Mouse (Mus musculus): ENCODE measurements at regions not wholly inside any gene's neighbourhood (a gene's known extent, or its start where the extent isn't known, plus 50 kb on each side); places are given as distances from the start of the nearest gene placed in this dataset.

GRCm38 (mm10) chr12:106379151-106379594 lies 369.1 kb downstream of the Vrk1 start:
- DNase-seq (ENCODE audit: extremely low spot score in 1 of 2, low spot score in 1 of 2) = no peak

GRCm38 (mm10) chr12:106379779-106380178 lies 369.8 kb downstream of the Vrk1 start:
- DNase-seq (ENCODE audit: extremely low spot score in 1 of 2, low spot score in 1 of 2) = no peak

GRCm38 (mm10) chr12:106381821-106382220 lies 371.8 kb downstream of the Vrk1 start:
- DNase-seq (ENCODE audit: extremely low spot score in 1 of 2, low spot score in 1 of 2) = no peak

- no peak for DNase-seq (ENCODE audit: extremely low spot score in 1 of 2, low spot score in 1 of 2)
Observed at GRCm38 (mm10) chr12:106389214-106389613, 379.2 kb downstream of the Vrk1 start.

GRCm38 (mm10) chr12:106392316-106392715 lies 382.3 kb downstream of the Vrk1 start:
- DNase-seq (ENCODE audit: extremely low spot score in 1 of 2, low spot score in 1 of 2) = no peak

GRCm38 (mm10) chr12:106399085-106399484 lies 389.1 kb downstream of the Vrk1 start:
- no peak for DNase-seq (ENCODE audit: extremely low spot score in 1 of 2, low spot score in 1 of 2)

- peak in 1 of 2 experiments; percentile 23 for DNase-seq (ENCODE audit: extremely low spot score in 1 of 2, low spot score in 1 of 2)
Observed at GRCm38 (mm10) chr12:106411075-106411474, 401.0 kb downstream of the Vrk1 start.

- DNase-seq (ENCODE audit: extremely low spot score in 1 of 2, low spot score in 1 of 2) = no peak
Observed at GRCm38 (mm10) chr12:106426631-106427030, 416.6 kb downstream of the Vrk1 start.

GRCm38 (mm10) chr12:106429991-106430390 lies 420.0 kb downstream of the Vrk1 start:
- DNase-seq (ENCODE audit: extremely low spot score in 1 of 2, low spot score in 1 of 2) = no peak

- no peak for DNase-seq (ENCODE audit: extremely low spot score in 1 of 2, low spot score in 1 of 2)
Observed at GRCm38 (mm10) chr12:106445151-106445550, 435.1 kb downstream of the Vrk1 start.

- DNase-seq (ENCODE audit: extremely low spot score in 1 of 2, low spot score in 1 of 2) = no peak
Observed at GRCm38 (mm10) chr12:106445976-106446375, 435.9 kb downstream of the Vrk1 start.

GRCm38 (mm10) chr12:106446876-106447532 lies 437.0 kb downstream of the Vrk1 start:
- no peak for DNase-seq (ENCODE audit: extremely low spot score in 1 of 2, low spot score in 1 of 2)

GRCm38 (mm10) chr12:106448551-106448950 lies 438.5 kb downstream of the Vrk1 start:
- DNase-seq (ENCODE audit: extremely low spot score in 1 of 2, low spot score in 1 of 2) = no peak

GRCm38 (mm10) chr12:106453491-106453890 lies 443.5 kb downstream of the Vrk1 start:
- no peak for DNase-seq (ENCODE audit: extremely low spot score in 1 of 2, low spot score in 1 of 2)

GRCm38 (mm10) chr12:106458215-106458614 lies 448.2 kb downstream of the Vrk1 start:
- no peak for DNase-seq (ENCODE audit: extremely low spot score in 1 of 2, low spot score in 1 of 2)

GRCm38 (mm10) chr12:106460650-106461049 lies 450.6 kb downstream of the Vrk1 start:
- DNase-seq (ENCODE audit: extremely low spot score in 1 of 2, low spot score in 1 of 2) = no peak

GRCm38 (mm10) chr12:106462281-106462680 lies 452.3 kb downstream of the Vrk1 start:
- DNase-seq (ENCODE audit: extremely low spot score in 1 of 2, low spot score in 1 of 2) = no peak

GRCm38 (mm10) chr12:106464701-106465100 lies 454.7 kb downstream of the Vrk1 start:
- no peak for DNase-seq (ENCODE audit: extremely low spot score in 1 of 2, low spot score in 1 of 2)

GRCm38 (mm10) chr12:106468173-106468860 lies 458.3 kb downstream of the Vrk1 start:
- no peak for DNase-seq (ENCODE audit: extremely low spot score in 1 of 2, low spot score in 1 of 2)

- no peak for DNase-seq (ENCODE audit: extremely low spot score in 1 of 2, low spot score in 1 of 2)
Observed at GRCm38 (mm10) chr12:106474501-106475165, 464.6 kb downstream of the Vrk1 start.

- no peak for DNase-seq (ENCODE audit: extremely low spot score in 1 of 2, low spot score in 1 of 2)
Observed at GRCm38 (mm10) chr12:106475486-106476050, 465.5 kb downstream of the Vrk1 start.
